Mouse (Mus musculus) liver, embryonic 11.5 days (tissue): Measurements from ENCODE around the gene Pla2g15. TPM values are rescaled to one million over a fixed set of nuclear protein-coding genes. Genes with fewer than 3 reads are reported as not detected.
"Not testable (repeated sequence)": the region's sequence is repeated elsewhere in the genome, so short reads cannot be mapped to it uniquely, and the experiment has no call there.

Experiments
- ATAC-seq: fragments of 200-750 bp; cut with Nextera tagmentation; replicated peaks from 2 replicates; pipeline ENCODE4 v1.8.0; 2017; ENCODE audit warnings: moderate number of reproducible peaks, mild to moderate bottlenecking, moderate TSS enrichment, moderate library complexity; ENCODE audit not compliant: low FRiP score
- DNase-seq: peaks from one replicate; pipeline ENCODE4 v3.0.0-alpha.2; 2017; ENCODE audit warnings: low spot score
- H3K27ac ChIP-seq: fragments of 300-500 bp; sonication (generic); 2 replicates; pipeline ENCODE4 v1.5.1; 2014; ENCODE audit warnings: mild to moderate bottlenecking, low read depth, low read length, control low read depth
- H3K27me3 ChIP-seq: fragments of 300-500 bp; sonication (generic); replicated peaks from 2 replicates; pipeline ENCODE4 v1.6.1; 2014; ENCODE audit warnings: low read length, mixed read lengths; ENCODE audit not compliant: control insufficient read depth, insufficient read depth
- H3K36me3 ChIP-seq: fragments of 300-500 bp; sonication (generic); 2 replicates; pipeline ENCODE4 v1.6.1; 2014; ENCODE audit warnings: mild to moderate bottlenecking, low read length, moderate library complexity, mixed read lengths; ENCODE audit not compliant: control insufficient read depth, insufficient read depth
- H3K4me1 ChIP-seq: fragments of 300-500 bp; sonication (generic); replicated peaks from 2 replicates; pipeline ENCODE4 v1.6.1; 2014; ENCODE audit warnings: low read length, mixed read lengths; ENCODE audit not compliant: control insufficient read depth, insufficient read depth
- H3K4me2 ChIP-seq: fragments of 300-500 bp; sonication (generic); 2 replicates; pipeline ENCODE4 v1.6.1; 2014; ENCODE audit warnings: mild to moderate bottlenecking, control low read depth, moderate library complexity
- H3K4me3 ChIP-seq: fragments of 300-500 bp; sonication (generic); 2 replicates; pipeline ENCODE4 v1.5.1; 2014; ENCODE audit warnings: low read depth, low read length, control low read depth
- H3K9ac ChIP-seq: fragments of 300-500 bp; sonication (generic); 2 replicates; pipeline ENCODE4 v1.6.1; 2014; ENCODE audit warnings: low read depth, low read length, control low read depth
- H3K9me3 ChIP-seq: fragments of 300-500 bp; sonication (generic); 2 replicates; pipeline ENCODE4 v1.6.1; 2016; ENCODE audit warnings: low read length, inconsistent platforms, mixed read lengths; ENCODE audit not compliant: control insufficient read depth
- WGBS: fragments of 180-500 bp; shearing (Covaris S2); extraction: QIAGEN DNeasy Blood & Tissue Kit; methylation state at CpG from one replicate; pipeline ENCODE4 v1.1.7; 2014; 5-methylcytosine and 5-hydroxymethylcytosine counted together
- polyA plus RNA-seq: library from polyadenylated mRNA; unstranded; fragments of >200 nt; fragmentation: Nextera tagmentation; extraction: Ambion mirVana; gene quantifications from 2 replicates; pipeline ENCODE4 v1.2.1, GENCODE M21; 2014

The Pla2g15 gene
- polyA plus RNA-seq, 1 experiment from 2014 or later: 9.2 TPM

DNA sequence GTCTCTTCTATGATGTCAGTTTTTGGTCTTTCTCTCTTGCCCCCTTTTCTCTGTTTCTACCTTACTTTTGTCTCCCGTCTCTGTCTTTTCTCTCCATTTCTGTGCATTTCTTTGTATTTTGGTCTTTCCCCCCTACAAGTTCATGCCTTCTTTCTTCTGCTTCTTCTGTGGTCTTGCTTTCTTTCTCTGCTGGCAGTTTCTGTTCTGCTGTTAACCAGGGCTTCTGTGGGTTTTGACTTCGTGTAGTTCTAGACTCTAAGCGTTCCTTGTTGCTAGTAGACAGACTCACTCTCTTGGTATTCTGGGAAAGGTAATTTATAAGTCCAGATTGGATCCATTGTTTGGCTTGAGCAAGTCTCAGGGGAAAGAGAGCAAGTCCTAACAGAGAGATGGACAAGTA is 36.2 kb downstream of the Pla2g15 start:
- WGBS: 92% methylated on average over 3 of the region's 3 CpGs

DNA sequence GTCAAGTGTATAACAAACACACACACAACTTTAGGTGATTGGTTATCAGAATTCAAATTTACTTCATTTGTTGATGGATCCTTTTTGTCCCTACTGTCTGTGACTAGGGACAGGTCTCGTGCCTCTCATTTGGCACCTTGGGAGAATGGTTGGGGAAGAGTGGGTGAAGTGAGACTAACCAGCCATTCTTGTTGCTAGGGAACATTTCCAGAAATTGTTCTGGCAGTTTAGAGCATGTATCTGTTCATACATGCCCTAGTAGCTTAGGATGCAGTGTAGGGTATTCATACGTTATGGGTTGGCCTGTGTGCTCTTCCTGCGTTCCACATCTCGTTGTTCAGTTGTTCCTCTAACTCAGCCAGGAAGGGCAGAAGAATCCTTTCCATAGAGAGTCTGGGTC is 39.0 kb downstream of the Pla2g15 start:
- Histone ChIP-seq H3K27me3 (no peaks in the 10 kb centered on the region), H3K9ac (no peak overlapping the region), H3K4me2 (no peak overlapping the region), H3K36me3 (peaks cover 20% of the 10 kb centered on the region; the same call in 1 of the 2 replicates), H3K27ac (no peak overlapping the region), H3K4me3 (no peak overlapping the region), H3K9me3 (no peaks in the 10 kb centered on the region), H3K4me1 (peaks cover 14% of the 10 kb centered on the region)
- DNase-seq: no peak
- 90% methylated on average over 4 of the region's 4 CpGs for WGBS
- no peak for ATAC-seq

More for the DNA sequence above, 36.2 kb downstream of the Pla2g15 start:
- H3K4me3 ChIP-seq: no peak overlapping the region
- DNase-seq (no peak), ATAC-seq (no peak)
- H3K9me3 ChIP-seq: no peaks in the 10 kb centered on the region
- H3K36me3 ChIP-seq: peaks cover 11% of the 10 kb centered on the region; the same call in 1 of the 2 replicates
- no peaks in the 10 kb centered on the region for H3K27me3 ChIP-seq
- H3K9ac ChIP-seq: no peak overlapping the region
- peaks cover 7% of the 10 kb centered on the region for H3K4me1 ChIP-seq
- H3K27ac ChIP-seq: no peak overlapping the region
- H3K4me2 ChIP-seq: no peak overlapping the region

DNA sequence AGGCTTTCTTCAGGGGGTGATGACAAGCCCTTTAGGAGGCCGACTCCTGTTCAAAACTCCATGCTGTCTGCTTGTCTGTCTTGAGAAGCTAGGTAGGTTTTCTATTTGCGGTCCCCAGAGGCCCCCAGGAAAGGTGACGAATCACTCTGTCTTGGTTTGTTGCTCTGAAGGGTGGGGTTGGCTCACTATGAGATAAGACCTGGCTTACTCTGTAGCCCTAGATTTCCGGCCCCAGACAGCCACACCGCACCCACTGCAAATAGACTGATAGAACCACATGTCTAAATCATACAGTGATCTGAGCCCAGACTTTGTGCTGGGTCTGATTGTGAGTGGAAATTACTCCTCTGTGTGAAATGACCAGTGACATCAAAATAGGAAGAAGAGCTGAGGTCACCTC is 41.4 kb downstream of the Pla2g15 start:
- Histone ChIP-seq H3K36me3 (peaks cover 28% of the 10 kb centered on the region), H3K27me3 (no peaks in the 10 kb centered on the region), H3K4me3 (no peak overlapping the region), H3K27ac (no peak overlapping the region), H3K4me2 (no peak overlapping the region), H3K9me3 (no peaks in the 10 kb centered on the region), H3K4me1 (peaks cover 14% of the 10 kb centered on the region), H3K9ac (no peak overlapping the region)
- 34% methylated on average over 5 of the region's 5 CpGs for WGBS
- peak; percentile 84 for ATAC-seq
- no peak for DNase-seq

DNA sequence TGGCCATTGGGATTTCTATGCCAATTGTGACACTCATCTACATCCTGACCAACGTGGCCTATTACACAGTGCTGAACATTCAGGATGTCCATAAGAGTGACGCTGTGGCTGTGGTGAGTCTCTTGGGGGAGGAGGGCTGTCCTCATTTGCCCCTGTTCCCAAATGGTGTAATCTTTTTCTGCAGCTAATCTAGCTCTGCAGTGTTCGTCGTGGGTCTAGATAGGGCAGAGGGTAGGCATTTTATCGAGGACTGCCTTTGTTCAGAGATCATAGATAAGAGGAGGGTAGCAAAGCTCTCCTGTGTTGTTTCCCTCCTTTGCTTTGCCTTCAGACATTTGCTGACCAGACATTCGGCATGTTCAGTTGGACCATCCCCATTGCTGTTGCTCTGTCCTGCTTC is 43.0 kb downstream of the Pla2g15 start:
- Histone ChIP-seq H3K9ac (no peak overlapping the region), H3K27ac (no peak overlapping the region), H3K4me1 (peaks cover 14% of the 10 kb centered on the region), H3K9me3 (no peaks in the 10 kb centered on the region), H3K27me3 (no peaks in the 10 kb centered on the region), H3K36me3 (peaks cover 20% of the 10 kb centered on the region), H3K4me2 (no peak overlapping the region), H3K4me3 (no peak overlapping the region)
- ATAC-seq (no peak), DNase-seq (no peak)
- WGBS: 54% methylated on average over 6 of the region's 6 CpGs

DNA sequence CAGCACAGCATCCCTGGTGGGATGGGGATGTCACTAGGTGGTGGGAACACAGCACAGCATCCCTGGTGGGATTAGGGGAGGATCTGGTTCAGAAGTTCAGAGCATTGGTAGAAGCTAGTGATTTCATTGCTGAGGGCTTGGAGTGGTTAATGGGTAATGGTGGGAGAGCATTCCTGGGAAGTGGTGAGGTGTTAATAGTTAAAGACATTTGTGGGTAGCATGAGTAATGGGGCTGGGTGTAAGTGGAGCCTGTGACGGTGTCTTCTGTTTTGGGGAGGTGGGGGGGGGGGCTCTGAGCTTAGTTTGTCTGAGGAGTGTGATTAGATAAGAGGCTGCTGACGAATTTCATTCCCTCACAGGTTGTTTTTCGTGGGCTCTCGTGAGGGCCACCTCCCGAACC is 43.9 kb downstream of the Pla2g15 start:
- no peak overlapping the region for H3K27ac ChIP-seq
- H3K9me3 ChIP-seq: no peaks in the 10 kb centered on the region
- 58% methylated on average over 5 of the region's 5 CpGs for WGBS
- H3K27me3 ChIP-seq: no peaks in the 10 kb centered on the region
- no peak overlapping the region for H3K4me3 ChIP-seq
- ATAC-seq (no peak), DNase-seq (no peak)
- peaks cover 25% of the 10 kb centered on the region for H3K36me3 ChIP-seq
- H3K9ac ChIP-seq: no peak overlapping the region
- no peak overlapping the region for H3K4me2 ChIP-seq
- peaks cover 14% of the 10 kb centered on the region for H3K4me1 ChIP-seq

DNA sequence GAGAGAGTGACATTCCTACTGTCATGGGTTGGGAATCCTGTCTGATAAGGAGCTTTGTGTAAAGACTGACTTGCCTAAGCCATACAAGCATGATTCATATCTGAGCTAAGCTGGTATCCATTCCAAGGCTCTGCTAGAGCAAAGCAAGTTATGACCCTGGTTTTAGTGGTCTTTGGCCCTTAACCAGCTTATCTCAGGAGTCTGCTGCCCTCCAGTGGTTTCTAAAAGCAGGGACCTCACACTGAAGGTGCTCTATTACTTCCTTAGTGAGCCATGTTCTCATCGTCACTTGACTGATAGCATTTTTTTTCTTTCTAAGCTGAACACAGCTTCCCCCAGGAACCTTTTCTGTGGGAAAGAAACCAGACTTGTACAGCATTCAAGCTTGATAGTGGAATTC is 48.5 kb downstream of the Pla2g15 start:
- H3K4me1 ChIP-seq: no peaks in the 10 kb centered on the region
- H3K9ac ChIP-seq: no peak overlapping the region
- H3K27ac ChIP-seq: no peak overlapping the region
- H3K27me3 ChIP-seq: no peaks in the 10 kb centered on the region
- no peaks in the 10 kb centered on the region for H3K9me3 ChIP-seq
- H3K4me2 ChIP-seq: no peak overlapping the region
- ATAC-seq (0 out of 2 replicates have a peak, but pooled peaks have one; percentile 31), DNase-seq (no peak)
- peaks cover 25% of the 10 kb centered on the region for H3K36me3 ChIP-seq
- no peak overlapping the region for H3K4me3 ChIP-seq
- 12% methylated on average over 1 of the region's 1 CpGs for WGBS

DNA sequence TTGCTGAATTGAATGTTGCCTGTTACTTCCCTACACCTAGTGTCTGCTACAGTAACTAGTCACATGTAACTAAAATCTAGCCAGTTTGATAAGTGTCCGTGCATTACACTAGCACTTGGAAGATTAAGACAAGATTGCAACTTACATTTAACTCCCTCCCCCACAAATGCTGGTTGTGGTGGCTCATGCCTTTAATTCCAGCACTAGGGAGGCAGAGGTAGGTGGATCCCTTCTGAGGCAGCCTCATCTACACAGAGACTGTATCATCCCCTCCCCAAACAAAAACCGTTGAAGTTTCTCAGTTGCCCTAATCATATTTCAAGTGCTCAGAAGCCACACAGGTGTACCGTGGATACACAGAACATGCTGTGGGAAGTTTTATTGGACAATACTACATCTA is 49.4 kb downstream of the Pla2g15 start:
- peaks cover 29% of the 10 kb centered on the region for H3K36me3 ChIP-seq
- H3K9me3 ChIP-seq, H3K4me1 ChIP-seq, H3K27me3 ChIP-seq, H3K4me3 ChIP-seq, H3K4me2 ChIP-seq, H3K27ac ChIP-seq, DNase-seq, ATAC-seq, H3K9ac ChIP-seq: not testable (repeated sequence)
- 84% methylated on average over 3 of the region's 3 CpGs for WGBS

DNA sequence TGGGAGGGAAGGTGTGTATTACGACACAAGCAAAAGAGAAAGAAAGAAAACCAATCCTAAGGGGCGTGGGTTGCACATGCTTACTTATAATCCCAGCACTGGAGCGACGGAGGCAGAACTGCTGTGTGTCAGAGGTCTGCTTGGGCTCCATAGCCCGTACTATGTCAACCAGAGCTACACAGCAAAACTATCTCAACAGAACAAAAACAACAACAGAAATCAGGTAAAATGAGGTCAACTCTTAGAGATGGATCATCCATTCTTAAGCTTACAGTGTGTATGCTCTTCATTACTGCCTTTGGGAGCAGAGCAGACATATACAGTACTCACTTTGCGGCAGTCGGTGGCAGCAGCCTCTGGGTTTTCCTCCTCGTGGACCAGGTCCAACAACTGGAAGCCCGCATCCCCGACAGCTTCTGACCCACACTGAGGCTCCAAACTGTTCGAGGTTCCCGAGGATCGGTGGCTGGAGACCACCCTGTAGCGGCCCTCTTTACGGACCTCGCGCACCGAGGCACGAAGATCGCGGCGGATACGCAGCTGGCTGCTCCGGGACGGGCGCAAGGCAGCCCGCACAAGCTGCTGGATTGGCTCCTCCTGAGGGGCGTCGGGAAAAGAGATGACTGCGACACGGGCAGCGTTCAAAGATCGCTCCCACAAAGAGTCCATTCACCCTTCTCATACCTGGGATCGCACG is 60.0 kb downstream of the Pla2g15 start:
- no peaks in the 10 kb centered on the region for H3K27me3 ChIP-seq
- peak overlapping the region; percentile 85 for H3K27ac ChIP-seq
- DNase-seq (no peak), ATAC-seq (peak; percentile 72)
- H3K9me3 ChIP-seq: no peaks in the 10 kb centered on the region
- peak overlapping the region; percentile 94 for H3K4me3 ChIP-seq
- peak overlapping the region; percentile 96 for H3K9ac ChIP-seq
- H3K4me1 ChIP-seq: peaks cover 13% of the 10 kb centered on the region; the same call in 1 of the 2 replicates
- WGBS: 1% methylated on average over 35 of the region's 35 CpGs
- peaks cover 31% of the 10 kb centered on the region for H3K36me3 ChIP-seq
- H3K4me2 ChIP-seq: peak overlapping the region; percentile 79

DNA sequence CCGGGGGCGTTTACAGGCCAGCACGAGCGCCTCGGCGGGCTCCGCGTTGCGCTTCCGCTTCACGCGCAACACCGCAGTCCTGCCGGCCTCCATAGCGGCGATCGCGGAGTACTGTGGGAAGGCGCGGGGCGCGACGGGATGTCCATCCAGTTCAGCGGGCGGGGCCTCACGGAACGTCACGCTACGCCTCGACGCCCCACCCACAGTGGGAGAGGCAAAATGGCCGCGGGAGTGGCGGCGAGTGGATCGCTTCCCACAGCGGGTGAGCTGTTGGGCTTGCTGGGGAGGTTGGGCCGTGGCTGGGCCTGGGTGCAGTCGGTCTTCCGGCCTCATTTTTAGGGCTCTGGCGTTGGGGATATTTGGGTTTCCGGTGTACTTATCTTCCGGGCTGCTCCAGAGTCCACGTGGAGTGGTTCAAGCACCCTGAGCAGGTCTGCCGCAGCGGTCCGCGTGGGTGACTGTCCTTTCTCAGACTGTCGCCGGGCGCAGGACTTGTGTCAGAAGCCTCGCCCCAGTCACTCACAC is 60.7 kb downstream of the Pla2g15 start, which contains the start of the genes Slc7a6os and Prmt7:
Gene Slc7a6os, minus strand, starts transcription at position 115 of the 525 bp plus-strand sequence.
Gene Prmt7, plus strand, starts transcription at position 116 of the 525 bp plus-strand sequence.
- H3K27ac ChIP-seq: peak within 1 kb of the TSS; percentile 85
- H3K4me1 ChIP-seq: peaks cover 13% of the 10 kb centered on the region; the same call in 1 of the 2 replicates
- peak within 1 kb of the TSS; percentile 96 for H3K9ac ChIP-seq
- H3K9me3 ChIP-seq: no peaks in the 10 kb centered on the region
- peak within 1 kb of the TSS; percentile 94 for H3K4me3 ChIP-seq
- WGBS: under 1% methylated on average over 52 of the region's 52 CpGs
- ATAC-seq (peak; percentile 95), DNase-seq (peak; percentile 90)
- no peaks in the 10 kb centered on the region for H3K27me3 ChIP-seq
- H3K36me3 ChIP-seq: peaks cover 28% of the 10 kb centered on the region
- peak within 1 kb of the TSS; percentile 79 for H3K4me2 ChIP-seq
